In genomic region chr3:96696766-96697732, GRCm38 (mm10) we compare ENCODE assay signal across 8 mouse cellular contexts. TPM values are rescaled to one million over a fixed set of nuclear protein-coding genes. Genes with fewer than 3 reads are reported as not detected.
DNase-seq lines count a peak whose midpoint lies in the region; ATAC-seq and TF ChIP-seq lines count a peak whose summit lies in the region.

No protein-coding gene starts in this region.

- no peak for TF ChIP-seq POLR2A in cortical plate, adult 2 months (IDR thresholded peaks at IDR 0.05; ENCODE audit: extremely low read depth, insufficient read depth, low read length)

- ATAC-seq in activated CD4-positive, CD25-positive, alpha-beta regulatory T cell, adult 4 months: peak; percentile 69
- peak; percentile 87 for ATAC-seq in megakaryocyte, adult 5-6 weeks (ENCODE audit: poor library complexity, severe bottlenecking)

- DNase-seq in gastrocnemius, adult 8-10 months (ENCODE audit: low spot score in 2 of 2): peak; percentile 82 to 88
- DNase-seq in induced T-regulatory cell, adult 2 months (ENCODE audit: low read depth): peak; percentile 87
- peak; percentile 62 to 78 for DNase-seq in left cerebral cortex, adult 8-10 months (ENCODE audit: low spot score in 2 of 2)
- peak; percentile 84 for DNase-seq in right cerebral cortex, adult 18-20 months
- DNase-seq in urinary bladder, adult 2 months (ENCODE audit: low spot score): peak; percentile 93

- peak overlapping the region; percentile 76; the same call in 1 of the 2 replicates for H3K27ac ChIP-seq in cortical plate, adult 2 months (ENCODE audit: insufficient read depth, low read length)

- no peaks in the 10 kb centered on the region for H3K4me1 ChIP-seq in cortical plate, adult 2 months (ENCODE audit: control insufficient read depth, insufficient read depth, low read length)

- TF ChIP-seq CTCF in cortical plate, adult 2 months (IDR thresholded peaks at IDR 0.05; ENCODE audit: extremely low read depth, insufficient read depth, low read length): no peak

- H3K4me3 ChIP-seq in cortical plate, adult 2 months (ENCODE audit: insufficient read depth, low read length): peak overlapping the region; percentile 86

RNA-seq across cellular contexts. Expression of gene Pias3, which starts 0.9 kb away (rescaled TPM):
- polyA plus RNA-seq in activated CD4-positive, CD25-positive, alpha-beta regulatory T cell, adult 4 months (2017; shearing (Covaris generic)): 10 to 100 TPM; 30.8 to 41.5 TPM
- polyA plus RNA-seq in cortical plate, adult 2 months (2012; rRNA removed): 24.6 and 25.4 TPM in 2 replicates
- total RNA-seq in gastrocnemius, adult 8-10 months (2022): 1 to 10 TPM; 4.9 to 7.4 (median 6.0) TPM
- total RNA-seq in left cerebral cortex, adult 8-10 months (2022): 10 to 100 TPM; 26.0 to 38.9 (median 31.5) TPM
- 18.6 and 26.6 TPM in 2 replicates for total RNA-seq in megakaryocyte, adult 5-6 weeks (2015)
- total RNA-seq in megakaryocyte, adult 5-6 weeks (2017): 10.3 and 13.4 TPM in 2 replicates
- polyA plus RNA-seq in urinary bladder, adult 2 months (2012; rRNA removed): 45.8 and 47.6 TPM in 2 replicates

RNA-seq across cellular contexts. Expression of gene Nudt17, which starts 11.3 kb away (rescaled TPM):
- 1 to 10 TPM; 1.1 to 1.4 TPM for polyA plus RNA-seq in activated CD4-positive, CD25-positive, alpha-beta regulatory T cell, adult 4 months (2017; shearing (Covaris generic))
- polyA plus RNA-seq in cortical plate, adult 2 months (2012; rRNA removed): 16.8 and 19.6 TPM in 2 replicates
- total RNA-seq in gastrocnemius, adult 8-10 months (2022): under 1 TPM; 0.39 to 0.68 (median 0.54) TPM
- 10 to 100 TPM in 2 of 4 experiments, 1 to 10 TPM in 2; 8.6 to 11.8 (median 10.0) TPM for total RNA-seq in left cerebral cortex, adult 8-10 months (2022)
- 1.7 and 1.9 TPM in 2 replicates for total RNA-seq in megakaryocyte, adult 5-6 weeks (2015)
- total RNA-seq in megakaryocyte, adult 5-6 weeks (2017): 0.73 TPM in 1 of 2 replicates, not detected in the other
- polyA plus RNA-seq in urinary bladder, adult 2 months (2012; rRNA removed): 2.5 and 2.9 TPM in 2 replicates

RNA-seq across cellular contexts. Expression of gene Ankrd35, which starts 27.1 kb away (rescaled TPM):
- polyA plus RNA-seq in activated CD4-positive, CD25-positive, alpha-beta regulatory T cell, adult 4 months (2017; shearing (Covaris generic)): under 1 TPM in 1 of 2 experiments, not detected in 1; 0.13 TPM
- 7.8 and 8.5 TPM in 2 replicates for polyA plus RNA-seq in cortical plate, adult 2 months (2012; rRNA removed)
- under 1 TPM; 0.24 to 0.48 (median 0.40) TPM for total RNA-seq in gastrocnemius, adult 8-10 months (2022)
- 1 to 10 TPM; 7.2 to 9.0 (median 8.6) TPM for total RNA-seq in left cerebral cortex, adult 8-10 months (2022)
- total RNA-seq in megakaryocyte, adult 5-6 weeks (2015): not detected in 2 replicates
- not detected in 2 replicates for total RNA-seq in megakaryocyte, adult 5-6 weeks (2017)
- polyA plus RNA-seq in urinary bladder, adult 2 months (2012; rRNA removed): 9.5 TPM in 2 replicates

RNA-seq across cellular contexts. Expression of gene Polr3c, which starts 30.4 kb away (rescaled TPM):
- 10 to 100 TPM; 67.6 to 69.6 TPM for polyA plus RNA-seq in activated CD4-positive, CD25-positive, alpha-beta regulatory T cell, adult 4 months (2017; shearing (Covaris generic))
- polyA plus RNA-seq in cortical plate, adult 2 months (2012; rRNA removed): 35.3 and 36.5 TPM in 2 replicates
- 10 to 100 TPM; 24.4 to 27.5 (median 26.3) TPM for total RNA-seq in gastrocnemius, adult 8-10 months (2022)
- 10 to 100 TPM; 24.2 to 27.6 (median 26.6) TPM for total RNA-seq in left cerebral cortex, adult 8-10 months (2022)
- 39.3 and 44.2 TPM in 2 replicates for total RNA-seq in megakaryocyte, adult 5-6 weeks (2015)
- total RNA-seq in megakaryocyte, adult 5-6 weeks (2017): 18.7 and 28.7 TPM in 2 replicates
- polyA plus RNA-seq in urinary bladder, adult 2 months (2012; rRNA removed): 32.7 and 35.8 TPM in 2 replicates

RNA-seq across cellular contexts. Expression of gene Rnf115, which starts 30.4 kb away (rescaled TPM):
- polyA plus RNA-seq in activated CD4-positive, CD25-positive, alpha-beta regulatory T cell, adult 4 months (2017; shearing (Covaris generic)): 10 to 100 TPM; 62.2 to 68.7 TPM
- polyA plus RNA-seq in cortical plate, adult 2 months (2012; rRNA removed): 52.3 and 54.9 TPM in 2 replicates
- total RNA-seq in gastrocnemius, adult 8-10 months (2022): 10 to 100 TPM; 58.9 to 79.6 (median 70.5) TPM
- 10 to 100 TPM; 62.4 to 66.4 (median 64.4) TPM for total RNA-seq in left cerebral cortex, adult 8-10 months (2022)
- 136 and 137 TPM in 2 replicates for total RNA-seq in megakaryocyte, adult 5-6 weeks (2015)
- total RNA-seq in megakaryocyte, adult 5-6 weeks (2017): 135 and 150 TPM in 2 replicates
- 29.3 and 31.0 TPM in 2 replicates for polyA plus RNA-seq in urinary bladder, adult 2 months (2012; rRNA removed)

Comparison
In these comparisons a context has a peak if more than half of its experiments do, and no peak if none do; other contexts are left out.
1. Peak in every context shown above with its lines: DNase-seq, ATAC-seq, H3K4me3 ChIP-seq and H3K27ac ChIP-seq.
2. RNA of gene Ankrd35, which starts 27.1 kb away (total RNA-seq): 7.2 to 9.0 TPM in left cerebral cortex, adult 8-10 months; 0.24 to 0.48 TPM in gastrocnemius, adult 8-10 months and not detected in megakaryocyte, adult 5-6 weeks; every median in the first group is over 4 times any median in the second.